Mouse (Mus musculus): ENCODE data around the gene Gm20716.

- TF ChIP-seq POLR2A (IDR thresholded peaks at IDR 0.05; ENCODE audit: extremely low read depth, insufficient read depth, low read length) (no peak), CTCF (IDR thresholded peaks at IDR 0.05; ENCODE audit: extremely low read depth, insufficient read depth, low read length) (no peak)
Observed at GRCm38 (mm10) chr2:168204476-168204999, 25.6 kb downstream of the Gm20716 start.
